ENCODE assay signal across 15 mouse cellular contexts in genomic region chr8:71316486-71317031, GRCm38 (mm10). TPM values are rescaled to one million over a fixed set of nuclear protein-coding genes. Genes with fewer than 3 reads are reported as not detected.
DNase-seq lines count a peak whose midpoint lies in the region; ATAC-seq lines count a peak whose summit lies in the region.
"Had no signal": no experiment of that assay in that cellular context is flagged by ENCODE, and none has a peak within 500 bp of the region (broad histone marks: within the 10 kb centered on the region; RNA-seq: fewer than 3 reads in every experiment).

No protein-coding gene starts in this region.

- H3K4me3 ChIP-seq in intestine, embryonic 16.5 days (ENCODE audit: low read length) = no peak overlapping the region
- no peak overlapping the region for H3K4me3 ChIP-seq in intestine, embryonic 15.5 days (replicated peaks)
- no peak overlapping the region for H3K4me3 ChIP-seq in heart, embryonic 15.5 days
- no peak overlapping the region for H3K4me3 ChIP-seq in liver, embryonic 15.5 days (replicated peaks)
- no peak overlapping the region for H3K4me3 ChIP-seq in hindbrain, embryonic 13.5 days
- H3K4me3 ChIP-seq: embryonic facial prominence, embryonic 10.5 days; erythroblast, embryonic 14.5 days; forebrain, embryonic 15.5 days; kidney, embryonic 15.5 days; limb, embryonic 15.5 days had no signal

- H3K27ac ChIP-seq in intestine, embryonic 16.5 days (ENCODE audit: low read length) = no peak overlapping the region
- H3K27ac ChIP-seq in intestine, embryonic 15.5 days = no peak overlapping the region
- peak overlapping the region; percentile 57 for H3K27ac ChIP-seq in heart, embryonic 15.5 days
- peak overlapping the region; percentile 38; the same call in 1 of the 2 replicates for H3K27ac ChIP-seq in liver, embryonic 15.5 days (replicated peaks)
- H3K27ac ChIP-seq in hindbrain, embryonic 13.5 days = no peak overlapping the region
- H3K27ac ChIP-seq: embryonic facial prominence, embryonic 10.5 days; forebrain, embryonic 15.5 days; kidney, embryonic 15.5 days; limb, embryonic 15.5 days had no signal

- H3K4me1 ChIP-seq in intestine, embryonic 16.5 days (ENCODE audit: control insufficient read depth, insufficient read depth, low read length) = peaks cover 14% of the 10 kb centered on the region
- peaks cover 10% of the 10 kb centered on the region for H3K4me1 ChIP-seq in intestine, embryonic 15.5 days (replicated peaks)
- H3K4me1 ChIP-seq in heart, embryonic 15.5 days (replicated peaks) = peaks cover 39% of the 10 kb centered on the region
- H3K4me1 ChIP-seq in liver, embryonic 15.5 days (replicated peaks) = peaks cover 53% of the 10 kb centered on the region
- peaks cover 5% of the 10 kb centered on the region for H3K4me1 ChIP-seq in hindbrain, embryonic 13.5 days (replicated peaks)

- no peaks in the 10 kb centered on the region for H3K36me3 ChIP-seq in intestine, embryonic 16.5 days (ENCODE audit: control insufficient read depth, insufficient read depth, low read length)
- H3K36me3 ChIP-seq in intestine, embryonic 15.5 days = peaks cover 8% of the 10 kb centered on the region; the same call in 1 of the 2 replicates
- peaks cover 7% of the 10 kb centered on the region for H3K36me3 ChIP-seq in heart, embryonic 15.5 days
- peaks cover 17% of the 10 kb centered on the region for H3K36me3 ChIP-seq in liver, embryonic 15.5 days (replicated peaks)
- peaks cover 33% of the 10 kb centered on the region for H3K36me3 ChIP-seq in hindbrain, embryonic 13.5 days

- no peaks in the 10 kb centered on the region for H3K27me3 ChIP-seq in intestine, embryonic 16.5 days (replicated peaks; ENCODE audit: control insufficient read depth, insufficient read depth, low read length)
- H3K27me3 ChIP-seq in intestine, embryonic 15.5 days (replicated peaks) = no peaks in the 10 kb centered on the region
- H3K27me3 ChIP-seq in heart, embryonic 15.5 days = no peaks in the 10 kb centered on the region
- no peaks in the 10 kb centered on the region for H3K27me3 ChIP-seq in liver, embryonic 15.5 days
- H3K27me3 ChIP-seq in hindbrain, embryonic 13.5 days = no peaks in the 10 kb centered on the region
- H3K27me3 ChIP-seq: CH12.LX; forebrain, embryonic 15.5 days; kidney, embryonic 15.5 days; limb, embryonic 15.5 days had no signal

- peak; percentile 38 for DNase-seq in brain, adult 2 months (ENCODE audit: low read depth, low spot score)
- DNase-seq in thymus, postnatal 14 days = no peak
- DNase-seq: adrenal gland, postnatal 10 days had no signal

- 0 out of 2 replicates have a peak, but pooled peaks have one; percentile 6 for ATAC-seq in intestine, embryonic 16.5 days
- ATAC-seq in intestine, embryonic 15.5 days = no peak
- ATAC-seq in heart, embryonic 15.5 days (replicated peaks; ENCODE audit: insufficient number of reproducible peaks, insufficient read depth, low FRiP score, low read depth) = no peak
- ATAC-seq in liver, embryonic 15.5 days (ENCODE audit: insufficient read depth) = peak; percentile 32; the same call in 1 of the 2 replicates
- ATAC-seq in hindbrain, embryonic 13.5 days (ENCODE audit: low FRiP score) = no peak; the same call in 1 of the 2 replicates
- ATAC-seq: forebrain, embryonic 15.5 days; midbrain, embryonic 16.5 days had no signal

- H3K9ac ChIP-seq in intestine, embryonic 16.5 days (ENCODE audit: low read depth, low read length) = no peak overlapping the region
- no peak overlapping the region for H3K9ac ChIP-seq in intestine, embryonic 15.5 days
- no peak overlapping the region for H3K9ac ChIP-seq in heart, embryonic 15.5 days
- H3K9ac ChIP-seq in liver, embryonic 15.5 days = no peak overlapping the region
- H3K9ac ChIP-seq in hindbrain, embryonic 13.5 days = no peak overlapping the region
- H3K9ac ChIP-seq: forebrain, embryonic 15.5 days; kidney, embryonic 15.5 days; limb, embryonic 15.5 days had no signal

- no peak overlapping the region for H3K4me2 ChIP-seq in intestine, embryonic 16.5 days (ENCODE audit: low read depth, low read length)
- no peak overlapping the region for H3K4me2 ChIP-seq in intestine, embryonic 15.5 days (replicated peaks)
- H3K4me2 ChIP-seq in heart, embryonic 15.5 days = no peak overlapping the region
- H3K4me2 ChIP-seq in liver, embryonic 15.5 days = no peak overlapping the region
- no peak overlapping the region for H3K4me2 ChIP-seq in hindbrain, embryonic 13.5 days
- H3K4me2 ChIP-seq: forebrain, embryonic 15.5 days; kidney, embryonic 15.5 days; limb, embryonic 15.5 days had no signal

- H3K9me3 ChIP-seq in intestine, embryonic 16.5 days (ENCODE audit: control insufficient read depth, low read length) = no peaks in the 10 kb centered on the region
- no peaks in the 10 kb centered on the region for H3K9me3 ChIP-seq in intestine, embryonic 15.5 days
- no peaks in the 10 kb centered on the region for H3K9me3 ChIP-seq in heart, embryonic 15.5 days (replicated peaks)
- no peaks in the 10 kb centered on the region for H3K9me3 ChIP-seq in liver, embryonic 15.5 days (replicated peaks)
- H3K9me3 ChIP-seq in hindbrain, embryonic 13.5 days = no peaks in the 10 kb centered on the region
- H3K9me3 ChIP-seq: embryonic facial prominence, embryonic 10.5 days; forebrain, embryonic 15.5 days; kidney, embryonic 15.5 days; limb, embryonic 15.5 days had no signal

RNA-seq across cellular contexts. Expression of gene Haus8, which starts 43.8 kb away (rescaled TPM):
- 43.6 and 48.4 TPM in 2 replicates for polyA plus RNA-seq in intestine, embryonic 16.5 days (2015; fragmentation: Nextera tagmentation; extraction: Ambion mirVana)
- 44.5 and 51.6 TPM in 2 replicates for polyA plus RNA-seq in intestine, embryonic 15.5 days (2015; fragmentation: Nextera tagmentation; extraction: Ambion mirVana)
- polyA plus RNA-seq in heart, embryonic 15.5 days (2015; fragmentation: Nextera tagmentation; extraction: Ambion mirVana) = 114 and 120 TPM in 2 replicates
- 44.8 and 47.5 TPM in 2 replicates for polyA plus RNA-seq in liver, embryonic 15.5 days (2015; fragmentation: Nextera tagmentation; extraction: Ambion mirVana)
- 58.2 and 58.7 TPM in 2 replicates for polyA plus RNA-seq in hindbrain, embryonic 13.5 days (2015; fragmentation: Nextera tagmentation; extraction: Ambion mirVana)

RNA-seq across cellular contexts. Expression of gene Myo9b, which starts 44.0 kb away (rescaled TPM):
- 11.6 and 12.4 TPM in 2 replicates for polyA plus RNA-seq in intestine, embryonic 16.5 days (2015; fragmentation: Nextera tagmentation; extraction: Ambion mirVana)
- polyA plus RNA-seq in intestine, embryonic 15.5 days (2015; fragmentation: Nextera tagmentation; extraction: Ambion mirVana) = 15.4 and 19.5 TPM in 2 replicates
- polyA plus RNA-seq in heart, embryonic 15.5 days (2015; fragmentation: Nextera tagmentation; extraction: Ambion mirVana) = 13.6 and 20.2 TPM in 2 replicates
- polyA plus RNA-seq in liver, embryonic 15.5 days (2015; fragmentation: Nextera tagmentation; extraction: Ambion mirVana) = 7.3 and 8.6 TPM in 2 replicates
- 16.4 and 18.5 TPM in 2 replicates for polyA plus RNA-seq in hindbrain, embryonic 13.5 days (2015; fragmentation: Nextera tagmentation; extraction: Ambion mirVana)

RNA-seq across cellular contexts. Expression of gene Use1, which starts 50.1 kb away (rescaled TPM):
- 89.5 and 95.8 TPM in 2 replicates for polyA plus RNA-seq in intestine, embryonic 16.5 days (2015; fragmentation: Nextera tagmentation; extraction: Ambion mirVana)
- 93.5 and 93.8 TPM in 2 replicates for polyA plus RNA-seq in intestine, embryonic 15.5 days (2015; fragmentation: Nextera tagmentation; extraction: Ambion mirVana)
- 67.6 and 75.3 TPM in 2 replicates for polyA plus RNA-seq in heart, embryonic 15.5 days (2015; fragmentation: Nextera tagmentation; extraction: Ambion mirVana)
- 38.7 and 41.1 TPM in 2 replicates for polyA plus RNA-seq in liver, embryonic 15.5 days (2015; fragmentation: Nextera tagmentation; extraction: Ambion mirVana)
- polyA plus RNA-seq in hindbrain, embryonic 13.5 days (2015; fragmentation: Nextera tagmentation; extraction: Ambion mirVana) = 109 and 112 TPM in 2 replicates

RNA-seq across cellular contexts. Expression of gene Ocel1, which starts 54.5 kb away (rescaled TPM):
- 6.3 and 8.5 TPM in 2 replicates for polyA plus RNA-seq in intestine, embryonic 16.5 days (2015; fragmentation: Nextera tagmentation; extraction: Ambion mirVana)
- 6.7 and 7.9 TPM in 2 replicates for polyA plus RNA-seq in intestine, embryonic 15.5 days (2015; fragmentation: Nextera tagmentation; extraction: Ambion mirVana)
- polyA plus RNA-seq in heart, embryonic 15.5 days (2015; fragmentation: Nextera tagmentation; extraction: Ambion mirVana) = 4.9 and 7.2 TPM in 2 replicates
- polyA plus RNA-seq in liver, embryonic 15.5 days (2015; fragmentation: Nextera tagmentation; extraction: Ambion mirVana) = 4.6 and 5.2 TPM in 2 replicates
- polyA plus RNA-seq in hindbrain, embryonic 13.5 days (2015; fragmentation: Nextera tagmentation; extraction: Ambion mirVana) = 4.6 and 6.2 TPM in 2 replicates

Comparison
In these comparisons a context has a peak if more than half of its experiments do, and no peak if none do; other contexts are left out.
1. ATAC-seq: peak in intestine, embryonic 16.5 days (single experiment) and liver, embryonic 15.5 days (single experiment); none in intestine, embryonic 15.5 days (single experiment), heart, embryonic 15.5 days (single experiment) and hindbrain, embryonic 13.5 days (single experiment).
2. H3K27ac ChIP-seq: peak in heart, embryonic 15.5 days (single experiment) and liver, embryonic 15.5 days (single experiment); none in intestine, embryonic 16.5 days (single experiment), intestine, embryonic 15.5 days (single experiment) and hindbrain, embryonic 13.5 days (single experiment).